Mouse (Mus musculus): ENCODE results near the gene Rtl1. TPM values are rescaled to one million over a fixed set of nuclear protein-coding genes. Genes with fewer than 3 reads are reported as not detected.

Rtl1 gene
- polyA plus RNA-seq, 1 experiment from 2014 or later: 0.11 TPM

DNA sequence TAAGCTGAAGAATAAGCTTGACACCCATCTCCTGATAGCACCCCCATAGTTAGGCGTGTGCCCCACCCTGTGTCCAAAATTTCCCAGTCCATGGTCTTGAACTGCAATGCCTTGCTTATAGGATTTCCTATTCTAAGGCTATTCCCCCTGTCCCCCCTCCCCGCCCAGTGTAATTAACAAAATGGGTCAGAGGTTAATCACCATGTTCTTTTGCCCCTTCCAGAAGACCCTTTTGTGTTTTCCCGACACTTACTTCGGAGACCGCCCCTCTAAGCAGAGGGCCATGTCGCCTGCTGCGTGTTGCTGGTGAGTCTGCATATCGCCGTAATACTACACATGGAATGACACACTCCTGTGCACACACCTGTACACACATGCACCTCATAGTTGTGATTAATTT is 7.1 kb upstream of the Rtl1 start:
- Histone ChIP-seq H3K4me3 (ENCODE audit: low read depth, low read length) (no peak overlapping the region), H3K4me2 (ENCODE audit: low read depth, low read length) (no peak overlapping the region), H3K4me1 (ENCODE audit: insufficient read depth) (peaks cover 6% of the 10 kb centered on the region; the same call in 1 of the 2 replicates), H3K9ac (replicated peaks) (no peak overlapping the region), H3K27me3 (ENCODE audit: insufficient read depth, low read length) (no peaks in the 10 kb centered on the region), H3K36me3 (replicated peaks; ENCODE audit: insufficient read depth, low read length) (no peaks in the 10 kb centered on the region), H3K27ac (ENCODE audit: low read depth) (no peak overlapping the region), H3K9me3 (ENCODE audit: low read length) (no peaks in the 10 kb centered on the region)
- 80% methylated on average over 9 of the region's 9 CpGs for WGBS (ENCODE audit: insufficient replicate concordance)
- TF ChIP-seq CTCF (IDR thresholded peaks at IDR 0.05; ENCODE audit: low read depth) (no peak), EP300 (IDR thresholded peaks at IDR 0.05; ENCODE audit: low read depth) (no peak)
- ATAC-seq (no peak), DNase-seq (peak; percentile 9)

DNA sequence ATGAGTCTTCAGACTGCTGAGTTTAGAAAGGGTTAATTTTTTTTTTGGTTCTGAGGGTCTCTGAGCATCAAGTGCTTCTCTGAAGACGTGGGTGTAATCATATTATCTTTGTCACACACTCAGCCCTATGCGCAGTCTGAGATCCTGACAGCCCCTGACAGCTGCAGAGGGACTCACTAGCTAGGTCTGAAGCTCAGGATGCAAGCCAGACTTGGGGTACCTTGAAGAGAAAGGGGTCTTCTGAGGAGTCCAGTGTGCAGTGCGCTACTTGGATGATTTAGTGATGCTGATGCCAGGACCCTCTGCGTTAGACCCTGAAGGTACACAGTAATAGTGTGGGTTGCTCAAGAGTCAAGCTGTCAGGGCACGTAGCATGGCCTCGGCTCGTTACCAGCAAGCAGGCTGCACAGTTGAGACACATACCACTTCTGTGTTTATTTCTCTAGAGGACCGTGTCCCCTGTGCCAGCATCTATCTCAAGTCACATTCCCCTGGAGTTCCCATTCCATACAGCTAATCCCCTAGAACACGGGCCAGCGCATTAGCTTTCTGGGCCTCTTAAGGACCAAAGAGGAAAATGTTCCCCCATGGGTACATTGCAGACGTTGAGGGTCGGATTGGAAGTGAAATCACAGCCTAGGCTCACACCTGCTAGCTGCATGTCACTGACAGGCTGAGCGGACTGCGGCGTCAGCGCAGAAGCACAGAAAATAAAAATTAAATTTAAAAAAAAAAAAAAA is 5.0 kb upstream of the Rtl1 start:
- 63% methylated on average over 16 of the region's 16 CpGs for WGBS (ENCODE audit: insufficient replicate concordance)
- Histone ChIP-seq H3K4me2 (ENCODE audit: low read depth, low read length) (no peak overlapping the region), H3K4me1 (ENCODE audit: insufficient read depth) (peaks cover 6% of the 10 kb centered on the region; the same call in 1 of the 2 replicates), H3K9me3 (ENCODE audit: low read length) (no peaks in the 10 kb centered on the region), H3K36me3 (replicated peaks; ENCODE audit: insufficient read depth, low read length) (no peaks in the 10 kb centered on the region), H3K27me3 (ENCODE audit: insufficient read depth, low read length) (no peaks in the 10 kb centered on the region), H3K9ac (replicated peaks) (no peak overlapping the region), H3K4me3 (ENCODE audit: low read depth, low read length) (no peak overlapping the region), H3K27ac (ENCODE audit: low read depth) (no peak overlapping the region)
- no peak for DNase-seq
- ATAC-seq: no peak
- no peak for TF ChIP-seq CTCF (IDR thresholded peaks at IDR 0.05; ENCODE audit: low read depth)
- TF ChIP-seq EP300 (IDR thresholded peaks at IDR 0.05; ENCODE audit: low read depth): no peak

DNA sequence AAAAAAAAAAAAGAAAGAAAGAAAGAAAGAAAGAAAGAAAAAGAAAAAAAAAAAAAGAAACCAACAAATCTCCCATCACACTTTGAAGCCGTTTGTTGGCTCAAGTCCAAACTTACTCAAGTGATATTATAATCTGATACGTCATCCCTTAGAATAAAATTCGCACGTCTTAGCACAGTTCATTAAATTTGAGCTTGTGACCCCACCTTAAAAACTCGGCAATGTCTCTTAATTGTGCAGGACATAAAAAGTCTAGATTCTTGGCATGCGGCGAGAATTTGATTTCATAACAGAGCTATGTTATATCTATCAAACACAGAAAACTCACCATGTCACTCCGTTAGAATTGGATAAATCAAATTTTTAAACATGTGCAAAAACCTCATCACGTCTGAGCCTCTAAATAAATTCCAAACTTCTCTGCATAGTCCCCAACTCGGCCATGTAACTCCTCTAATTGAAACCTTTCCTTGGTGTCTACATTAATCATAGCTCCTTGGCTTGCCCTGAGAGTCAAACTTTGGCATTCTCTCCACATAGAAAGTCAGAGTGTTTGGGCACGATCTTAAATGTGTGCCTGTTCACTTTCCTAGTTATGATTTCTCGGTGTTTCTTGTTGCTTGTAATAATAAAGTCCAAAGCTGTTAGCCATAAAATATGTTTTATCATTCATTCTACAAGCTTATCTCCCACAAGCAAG is 1.4 kb downstream of the Rtl1 start:
- Histone ChIP-seq H3K36me3 (replicated peaks; ENCODE audit: insufficient read depth, low read length) (no peaks in the 10 kb centered on the region; the same call in 1 of the 2 replicates), H3K9me3 (ENCODE audit: low read length) (no peaks in the 10 kb centered on the region), H3K27me3 (ENCODE audit: insufficient read depth, low read length) (no peaks in the 10 kb centered on the region), H3K4me3 (ENCODE audit: low read depth, low read length) (no peak overlapping the region), H3K4me1 (ENCODE audit: insufficient read depth) (no peaks in the 10 kb centered on the region; the same call in 1 of the 2 replicates), H3K27ac (ENCODE audit: low read depth) (no peak overlapping the region), H3K4me2 (ENCODE audit: low read depth, low read length) (no peak overlapping the region), H3K9ac (replicated peaks) (no peak overlapping the region)
- ATAC-seq: no peak
- DNase-seq: no peak
- no peak for TF ChIP-seq CTCF (IDR thresholded peaks at IDR 0.05; ENCODE audit: low read depth)
- no peak for TF ChIP-seq EP300 (IDR thresholded peaks at IDR 0.05; ENCODE audit: low read depth)
- 73% methylated on average over 12 of the region's 12 CpGs for WGBS (ENCODE audit: insufficient replicate concordance)

- no peaks in the 10 kb centered on the region for H3K9me3 ChIP-seq (ENCODE audit: low read length)
- no peak overlapping the region for H3K9ac ChIP-seq (replicated peaks)
- H3K4me3 ChIP-seq (ENCODE audit: low read depth, low read length): no peak overlapping the region
- H3K27me3 ChIP-seq (ENCODE audit: insufficient read depth, low read length): no peaks in the 10 kb centered on the region
- no peak overlapping the region for H3K27ac ChIP-seq (ENCODE audit: low read depth)
- no peaks in the 10 kb centered on the region; the same call in 1 of the 2 replicates for H3K4me1 ChIP-seq (ENCODE audit: insufficient read depth)
- TF ChIP-seq EP300 (IDR thresholded peaks at IDR 0.05; ENCODE audit: low read depth): no peak
- TF ChIP-seq CTCF (IDR thresholded peaks at IDR 0.05; ENCODE audit: low read depth): no peak
- no peak overlapping the region for H3K4me2 ChIP-seq (ENCODE audit: low read depth, low read length)
- ATAC-seq (no peak), DNase-seq (no peak)
- no peaks in the 10 kb centered on the region; the same call in 1 of the 2 replicates for H3K36me3 ChIP-seq (replicated peaks; ENCODE audit: insufficient read depth, low read length)
- WGBS (ENCODE audit: insufficient replicate concordance): 54% methylated on average over 3 of the region's 3 CpGs
Measured at GRCm38 (mm10) chr12:109596726-109597125, 3.4 kb downstream of the Rtl1 start.

DNA sequence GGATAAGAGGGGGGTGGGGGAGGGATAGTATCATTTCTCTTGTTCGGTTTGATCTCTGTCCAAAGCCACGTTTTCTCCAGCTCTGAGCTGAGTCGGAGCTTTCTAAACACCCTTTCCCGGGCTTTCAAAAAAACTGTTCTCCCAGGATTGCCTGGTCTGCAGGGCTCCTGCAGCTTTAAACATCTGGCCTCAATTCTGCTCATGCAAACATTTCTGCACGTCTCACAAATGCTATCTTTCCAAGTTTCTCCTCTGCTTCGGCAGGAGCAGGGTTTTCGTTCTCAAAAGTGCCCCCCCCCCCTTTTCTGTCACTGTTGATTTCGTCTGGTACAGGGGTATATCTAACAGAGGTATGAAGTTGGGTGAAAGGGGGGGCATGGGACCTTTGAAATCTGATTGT is 3.9 kb downstream of the Rtl1 start:
- no peaks in the 10 kb centered on the region; the same call in 1 of the 2 replicates for H3K4me1 ChIP-seq (ENCODE audit: insufficient read depth)
- ATAC-seq: no peak
- 54% methylated on average over 8 of the region's 8 CpGs for WGBS (ENCODE audit: insufficient replicate concordance)

DNA sequence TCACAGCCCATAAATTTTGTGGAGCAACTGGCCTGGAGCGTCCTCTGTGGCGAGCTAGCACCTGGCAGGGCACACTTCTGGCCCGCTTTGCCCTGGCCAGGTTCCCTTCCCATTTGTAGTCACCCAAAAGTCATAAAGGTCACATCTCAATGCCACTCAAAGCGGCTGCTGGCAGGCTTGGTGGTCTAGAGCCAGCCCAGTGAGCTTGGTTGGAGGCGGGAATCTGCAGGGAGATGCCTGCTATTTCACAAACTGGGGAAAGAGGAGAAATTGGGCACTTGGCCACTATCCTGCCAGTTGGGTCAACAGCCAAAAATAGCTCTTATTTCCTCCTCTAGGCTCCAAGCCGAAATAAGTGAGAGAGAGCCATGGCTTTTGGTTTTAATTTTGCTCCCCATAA is 4.4 kb downstream of the Rtl1 start:
- DNase-seq: peak; percentile 35
- H3K4me1 ChIP-seq (ENCODE audit: insufficient read depth): no peaks in the 10 kb centered on the region; the same call in 1 of the 2 replicates
- peak overlapping the region; percentile 29; the same call in 1 of the 2 replicates for H3K4me2 ChIP-seq (ENCODE audit: low read depth, low read length)
- H3K4me3 ChIP-seq (ENCODE audit: low read depth, low read length): no peak overlapping the region
- H3K36me3 ChIP-seq (replicated peaks; ENCODE audit: insufficient read depth, low read length): no peaks in the 10 kb centered on the region; the same call in 1 of the 2 replicates
- no peak overlapping the region for H3K27ac ChIP-seq (ENCODE audit: low read depth)
- TF ChIP-seq CTCF (IDR thresholded peaks at IDR 0.05; ENCODE audit: low read depth) (no peak), EP300 (IDR thresholded peaks at IDR 0.05; ENCODE audit: low read depth) (no peak)
- WGBS (ENCODE audit: insufficient replicate concordance): 60% methylated on average over 6 of the region's 6 CpGs
- 0 out of 2 replicates have a peak, but pooled peaks have one; percentile 38 for ATAC-seq
- no peaks in the 10 kb centered on the region for H3K27me3 ChIP-seq (ENCODE audit: insufficient read depth, low read length)
- no peaks in the 10 kb centered on the region for H3K9me3 ChIP-seq (ENCODE audit: low read length)
- H3K9ac ChIP-seq (replicated peaks): no peak overlapping the region

More for the DNA sequence above, 3.9 kb downstream of the Rtl1 start:
- DNase-seq: no peak
- no peaks in the 10 kb centered on the region for H3K27me3 ChIP-seq (ENCODE audit: insufficient read depth, low read length)
- no peak for TF ChIP-seq CTCF (IDR thresholded peaks at IDR 0.05; ENCODE audit: low read depth)
- TF ChIP-seq EP300 (IDR thresholded peaks at IDR 0.05; ENCODE audit: low read depth): no peak
- no peaks in the 10 kb centered on the region; the same call in 1 of the 2 replicates for H3K36me3 ChIP-seq (replicated peaks; ENCODE audit: insufficient read depth, low read length)
- peak overlapping the region; percentile 29; the same call in 1 of the 2 replicates for H3K4me2 ChIP-seq (ENCODE audit: low read depth, low read length)
- no peak overlapping the region for H3K27ac ChIP-seq (ENCODE audit: low read depth)
- no peaks in the 10 kb centered on the region for H3K9me3 ChIP-seq (ENCODE audit: low read length)
- no peak overlapping the region for H3K4me3 ChIP-seq (ENCODE audit: low read depth, low read length)
- no peak overlapping the region for H3K9ac ChIP-seq (replicated peaks)
